In the genomic region with DNA sequence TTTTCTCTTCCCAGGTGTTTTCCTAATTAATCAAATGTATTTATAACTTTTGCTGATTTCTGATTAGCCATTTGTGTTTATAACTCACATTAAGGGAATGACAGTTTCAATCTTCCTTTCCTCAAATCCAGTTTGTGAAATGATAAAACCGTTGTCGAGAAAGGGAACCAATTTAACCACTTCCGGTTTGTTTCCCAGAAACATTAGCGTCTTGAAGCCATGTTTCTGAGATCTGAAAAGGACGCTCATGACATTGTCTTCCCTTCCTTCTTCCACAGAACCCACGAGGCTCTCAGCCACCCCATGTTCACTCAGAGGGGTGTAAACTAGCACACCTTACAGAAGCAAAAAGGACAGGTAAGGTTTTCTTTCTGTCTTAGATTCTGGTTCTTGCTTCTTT, we compare ENCODE assay signal across 10 mouse cellular contexts.
DNase-seq lines count a peak whose midpoint lies in the region; ATAC-seq lines count a peak whose summit lies in the region.
"Had no signal": no experiment of that assay in that cellular context is flagged by ENCODE, and none has a peak within 500 bp of the region (broad histone marks: within the 10 kb centered on the region; RNA-seq: fewer than 3 reads in every experiment).

No protein-coding gene starts in this region.

- H3K27ac ChIP-seq in heart, embryonic 13.5 days (replicated peaks), result peak overlapping the region; percentile 76
- peak overlapping the region; percentile 68 for H3K27ac ChIP-seq in lung, embryonic 16.5 days (ENCODE audit: low read length)
- H3K27ac ChIP-seq in embryonic facial prominence, embryonic 11.5 days (replicated peaks; ENCODE audit: low read depth, low read length), result peak overlapping the region; percentile 21; the same call in 1 of the 2 replicates
- peak overlapping the region; percentile 99 for H3K27ac ChIP-seq in liver, embryonic 16.5 days (ENCODE audit: low read length)

- no peak for DNase-seq in heart, adult 11 months
- no peak for DNase-seq in lung, adult 18-20 months
- DNase-seq in embryonic facial prominence, embryonic 11.5 days (ENCODE audit: low spot score), result no peak
- DNase-seq in thymus, postnatal 0 days (ENCODE audit: low spot score), result no peak
- DNase-seq in adrenal gland, postnatal 14 days, result no peak
- DNase-seq: right cerebral cortex, adult 18-20 months; thymus, postnatal 14 days had no signal

- no peaks in the 10 kb centered on the region for H3K27me3 ChIP-seq in heart, embryonic 13.5 days (replicated peaks)
- no peaks in the 10 kb centered on the region for H3K27me3 ChIP-seq in lung, embryonic 16.5 days (ENCODE audit: control insufficient read depth, insufficient read depth, low read depth, low read length)
- no peaks in the 10 kb centered on the region for H3K27me3 ChIP-seq in embryonic facial prominence, embryonic 11.5 days (ENCODE audit: control insufficient read depth, insufficient read depth, low read length)
- H3K27me3 ChIP-seq in liver, embryonic 16.5 days (ENCODE audit: control insufficient read depth, insufficient read depth, low read depth, low read length), result no peaks in the 10 kb centered on the region

- H3K9ac ChIP-seq in heart, embryonic 13.5 days, result peak overlapping the region; percentile 44; the same call in 1 of the 2 replicates
- H3K9ac ChIP-seq in lung, embryonic 16.5 days (ENCODE audit: low read length), result peak overlapping the region; percentile 27
- no peak overlapping the region for H3K9ac ChIP-seq in embryonic facial prominence, embryonic 11.5 days (replicated peaks; ENCODE audit: low read length)
- peak overlapping the region; percentile 57 for H3K9ac ChIP-seq in liver, embryonic 16.5 days (ENCODE audit: low read depth, low read length)

- H3K9me3 ChIP-seq in heart, embryonic 13.5 days, result no peaks in the 10 kb centered on the region
- no peaks in the 10 kb centered on the region for H3K9me3 ChIP-seq in lung, embryonic 16.5 days (ENCODE audit: control insufficient read depth, low read length)
- no peaks in the 10 kb centered on the region for H3K9me3 ChIP-seq in embryonic facial prominence, embryonic 11.5 days (replicated peaks; ENCODE audit: control insufficient read depth, low read length)
- H3K9me3 ChIP-seq in liver, embryonic 16.5 days (replicated peaks; ENCODE audit: control insufficient read depth, low read length), result no peaks in the 10 kb centered on the region

- no peak for ATAC-seq in heart, embryonic 13.5 days (ENCODE audit: extremely low read depth, insufficient number of reproducible peaks, low FRiP score, low TSS enrichment)
- no peak for ATAC-seq in lung, embryonic 16.5 days (ENCODE audit: low read depth)
- ATAC-seq in embryonic facial prominence, embryonic 11.5 days (replicated peaks; ENCODE audit: insufficient number of reproducible peaks, low FRiP score, low TSS enrichment, low read depth), result no peak
- ATAC-seq in liver, embryonic 16.5 days (ENCODE audit: low read depth), result no peak

- 52% methylated on average over 6 of the region's 6 CpGs for WGBS in heart, embryonic 13.5 days
- 51% methylated on average over 6 of the region's 6 CpGs for whole genome bisulfite sequencing in lung, embryonic 16.5 days
- 79% methylated on average over 6 of the region's 6 CpGs for WGBS in embryonic facial prominence, embryonic 11.5 days
- 15% methylated on average over 6 of the region's 6 CpGs for WGBS in liver, embryonic 16.5 days (ENCODE audit: insufficient replicate concordance)

- H3K4me2 ChIP-seq in heart, embryonic 13.5 days, result peak overlapping the region; percentile 49
- H3K4me2 ChIP-seq in lung, embryonic 16.5 days (ENCODE audit: low read depth, low read length), result peak overlapping the region; percentile 33
- no peak overlapping the region for H3K4me2 ChIP-seq in embryonic facial prominence, embryonic 11.5 days (ENCODE audit: low read depth, low read length)
- peak overlapping the region; percentile 63 for H3K4me2 ChIP-seq in liver, embryonic 16.5 days (ENCODE audit: low read depth, low read length)

- H3K36me3 ChIP-seq in heart, embryonic 13.5 days, result no peaks in the 10 kb centered on the region
- no peaks in the 10 kb centered on the region for H3K36me3 ChIP-seq in lung, embryonic 16.5 days (ENCODE audit: control insufficient read depth, insufficient read depth, low read length)
- H3K36me3 ChIP-seq in embryonic facial prominence, embryonic 11.5 days (replicated peaks; ENCODE audit: control insufficient read depth, insufficient read depth, low read depth, low read length), result no peaks in the 10 kb centered on the region
- H3K36me3 ChIP-seq in liver, embryonic 16.5 days (ENCODE audit: control insufficient read depth, insufficient read depth), result no peaks in the 10 kb centered on the region

- peaks cover 53% of the 10 kb centered on the region for H3K4me1 ChIP-seq in heart, embryonic 13.5 days
- H3K4me1 ChIP-seq in lung, embryonic 16.5 days (replicated peaks; ENCODE audit: control insufficient read depth, insufficient read depth, low read length), result peaks cover 15% of the 10 kb centered on the region
- no peaks in the 10 kb centered on the region for H3K4me1 ChIP-seq in embryonic facial prominence, embryonic 11.5 days (ENCODE audit: control insufficient read depth, insufficient read depth, low read length)
- peaks cover 77% of the 10 kb centered on the region for H3K4me1 ChIP-seq in liver, embryonic 16.5 days (ENCODE audit: control insufficient read depth, low read depth, low read length)

- no peak overlapping the region for H3K4me3 ChIP-seq in heart, embryonic 13.5 days
- H3K4me3 ChIP-seq in lung, embryonic 16.5 days (ENCODE audit: low read length), result no peak overlapping the region
- H3K4me3 ChIP-seq in embryonic facial prominence, embryonic 11.5 days (ENCODE audit: low read depth, low read length), result no peak overlapping the region
- H3K4me3 ChIP-seq in liver, embryonic 16.5 days (ENCODE audit: low read depth, low read length), result peak overlapping the region; percentile 43

Comparison
In these comparisons a context has a peak if more than half of its experiments do, and no peak if none do; other contexts are left out.
1. H3K27ac ChIP-seq: peak in every context shown above with its lines; median percentile 99 in liver, embryonic 16.5 days; 76 in heart, embryonic 13.5 days; 68 in lung, embryonic 16.5 days; 21 in embryonic facial prominence, embryonic 11.5 days.